Mouse (Mus musculus): ENCODE results near the gene Gstp3. TPM values are rescaled to one million over a fixed set of nuclear protein-coding genes. Genes with fewer than 3 reads are reported as not detected.

The Gstp3 gene
- polyA plus RNA-seq, 1 experiment = not detected

DNA sequence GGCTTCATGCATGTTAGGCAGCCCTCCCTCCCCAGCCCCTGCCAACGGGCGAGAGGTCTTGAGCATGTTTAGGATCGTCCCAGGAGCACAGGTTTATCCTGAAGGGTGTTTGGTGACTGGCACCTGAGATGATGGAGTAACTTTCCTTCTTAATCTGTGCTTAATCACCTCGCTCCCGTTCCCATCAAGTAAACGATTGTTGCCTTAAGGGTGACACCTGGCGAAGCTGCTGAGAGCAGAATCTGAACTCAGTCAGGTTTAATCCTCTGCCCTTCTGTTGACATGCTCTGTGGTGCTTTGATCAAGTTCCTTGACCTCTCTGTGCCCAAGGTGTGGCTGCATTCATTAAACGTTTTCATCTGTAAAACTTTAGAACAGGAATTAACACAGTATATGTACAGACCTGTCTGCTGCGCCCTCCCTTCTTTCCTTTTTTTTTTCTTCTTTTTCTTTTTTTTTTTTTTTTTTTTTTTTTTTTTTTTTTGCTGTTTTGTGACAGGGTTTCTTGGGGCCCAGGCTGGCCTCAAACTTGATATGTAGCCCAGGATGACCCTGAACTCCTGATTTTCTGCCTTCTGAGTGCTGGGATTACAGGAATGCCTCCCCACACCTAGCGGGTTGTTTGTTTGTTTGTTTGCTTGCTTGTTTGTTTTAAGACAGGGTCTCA is 41.3 kb downstream of the Gstp3 start:
- Histone ChIP-seq H3K4me3 (ENCODE audit: insufficient read depth, low read depth, low read length) (no peak overlapping the region), H3K27ac (ENCODE audit: insufficient read depth, low read depth, low read length) (no peak overlapping the region), H3K4me1 (ENCODE audit: control insufficient read depth, insufficient read depth, low read length) (0 out of 2 replicates have a peak, but pooled peaks cover under 1% of the 10 kb centered on the region)
- WGBS = 69% methylated on average over 10 of the region's 10 CpGs
- no peak for TF ChIP-seq POLR2A (IDR thresholded peaks at IDR 0.05; ENCODE audit: insufficient read depth, low read depth, low read length)

DNA sequence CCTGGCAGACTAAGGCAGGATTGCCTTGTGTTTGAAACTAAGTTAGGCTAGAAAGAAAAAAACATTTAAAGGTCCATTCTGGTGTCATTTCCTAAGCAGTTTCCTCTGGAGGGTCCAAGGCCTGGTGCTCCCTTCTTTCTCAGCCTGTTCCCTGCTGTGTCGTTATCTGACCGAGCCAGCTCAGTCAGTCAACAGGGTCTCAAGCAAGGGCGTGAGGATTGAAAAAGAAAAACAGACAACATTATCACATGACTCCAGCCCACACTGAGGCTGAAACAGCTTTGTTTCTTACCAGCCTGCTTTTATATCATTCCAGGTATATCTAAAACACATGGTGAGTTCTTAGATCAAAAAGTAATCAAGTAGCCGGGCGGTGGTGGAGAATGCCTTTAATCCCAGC is 43.7 kb downstream of the Gstp3 start:
- no peak overlapping the region for H3K27ac ChIP-seq (ENCODE audit: insufficient read depth, low read depth, low read length)
- no peak for TF ChIP-seq CTCF (IDR thresholded peaks at IDR 0.05; ENCODE audit: insufficient read depth, low read depth, low read length)
- TF ChIP-seq POLR2A (IDR thresholded peaks at IDR 0.05; ENCODE audit: insufficient read depth, low read depth, low read length) = no peak
- peaks cover 10% of the 10 kb centered on the region for H3K4me1 ChIP-seq (ENCODE audit: control insufficient read depth, insufficient read depth, low read length)
- no peak overlapping the region for H3K4me3 ChIP-seq (ENCODE audit: insufficient read depth, low read depth, low read length)
- 71% methylated on average over 5 of the region's 5 CpGs for WGBS

DNA sequence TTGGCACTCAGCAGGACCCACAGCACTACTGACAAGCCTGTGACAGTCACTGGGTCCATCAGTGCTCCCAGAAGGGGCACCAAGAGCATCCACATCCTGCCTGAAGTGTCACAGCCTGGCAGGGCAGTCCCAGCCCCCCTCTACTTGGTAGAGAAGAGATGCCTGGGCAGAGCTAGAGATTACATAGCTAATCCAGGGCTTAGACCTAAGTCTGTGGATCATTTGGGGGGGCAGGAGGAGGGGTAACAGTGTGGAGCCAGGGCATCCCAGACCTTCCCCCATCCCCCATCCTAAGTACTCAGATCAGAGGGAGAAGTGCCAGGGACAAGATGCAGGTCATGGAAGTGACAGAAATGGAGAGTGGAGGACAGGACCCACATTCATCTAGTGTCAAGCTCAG is 44.6 kb downstream of the Gstp3 start:
- TF ChIP-seq CTCF (IDR thresholded peaks at IDR 0.05; ENCODE audit: insufficient read depth, low read depth, low read length) (no peak), POLR2A (IDR thresholded peaks at IDR 0.05; ENCODE audit: insufficient read depth, low read depth, low read length) (no peak)
- H3K4me1 ChIP-seq (ENCODE audit: control insufficient read depth, insufficient read depth, low read length) = peaks cover 12% of the 10 kb centered on the region
- H3K27ac ChIP-seq (ENCODE audit: insufficient read depth, low read depth, low read length) = no peak overlapping the region
- H3K4me3 ChIP-seq (ENCODE audit: insufficient read depth, low read depth, low read length) = no peak overlapping the region

DNA sequence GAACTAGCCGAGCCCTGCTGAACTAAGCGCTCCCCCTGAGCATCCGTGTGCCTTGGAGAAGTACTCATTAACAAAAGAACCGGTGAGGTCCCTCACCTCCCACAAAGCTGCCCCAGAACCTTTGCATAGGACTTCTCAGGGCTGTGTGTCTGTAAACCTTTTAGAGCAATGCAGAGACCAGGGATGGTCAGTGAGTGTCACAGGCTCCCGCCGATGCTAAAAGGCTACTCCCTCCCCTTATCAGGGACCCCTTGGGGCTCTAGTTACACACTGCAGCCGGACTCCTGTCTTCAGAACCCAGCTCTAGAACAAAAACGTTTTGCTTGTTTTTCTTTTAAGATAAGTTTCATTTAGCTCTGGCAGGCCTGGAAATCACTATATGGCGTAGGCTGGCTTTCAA is 46.3 kb downstream of the Gstp3 start:
- TF ChIP-seq CTCF (IDR thresholded peaks at IDR 0.05; ENCODE audit: insufficient read depth, low read depth, low read length) = no peak
- no peak for TF ChIP-seq POLR2A (IDR thresholded peaks at IDR 0.05; ENCODE audit: insufficient read depth, low read depth, low read length)
- Histone ChIP-seq H3K4me3 (ENCODE audit: insufficient read depth, low read depth, low read length) (peak overlapping the region; percentile 13), H3K4me1 (ENCODE audit: control insufficient read depth, insufficient read depth, low read length) (peaks cover 15% of the 10 kb centered on the region), H3K27ac (ENCODE audit: insufficient read depth, low read depth, low read length) (no peak overlapping the region)
- 24% methylated on average over 9 of the region's 9 CpGs for WGBS

DNA sequence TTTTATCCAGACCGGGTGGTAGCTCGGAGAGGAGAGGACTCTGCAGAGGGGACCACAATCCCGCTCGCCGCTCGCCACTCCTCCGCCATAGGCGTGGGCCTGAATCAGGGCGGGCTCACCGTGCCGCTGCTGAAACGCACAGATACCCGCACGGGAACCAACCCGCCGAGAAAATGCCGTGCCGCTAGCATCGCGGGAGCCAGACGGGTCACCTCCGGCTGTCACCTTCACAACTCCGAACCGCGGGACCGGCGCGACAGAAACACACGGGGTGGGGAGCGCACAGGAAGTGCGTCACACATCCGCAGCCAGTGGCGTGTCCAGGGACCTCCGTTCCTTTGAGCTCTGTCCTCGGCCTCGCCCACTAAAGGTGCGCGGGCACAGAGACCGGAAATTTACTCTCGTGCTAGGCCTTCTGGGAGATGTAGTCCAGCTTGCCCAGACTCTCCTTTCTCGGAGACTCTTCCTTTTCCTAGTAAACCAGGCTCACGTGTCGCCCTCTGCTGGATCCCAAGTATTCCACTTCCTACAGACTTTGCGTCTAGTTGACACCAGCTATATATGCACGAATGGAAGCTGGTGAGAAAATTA is 46.8 kb downstream of the Gstp3 start, which contains the start of gene Ndufv1:
TSS of gene Ndufv1 (minus strand) at position 375 of the 591 bp plus-strand sequence.
- Histone ChIP-seq H3K4me3 (ENCODE audit: insufficient read depth, low read depth, low read length) (peak within 1 kb of the TSS; percentile 92), H3K27ac (ENCODE audit: insufficient read depth, low read depth, low read length) (peak within 1 kb of the TSS; percentile 77), H3K4me1 (ENCODE audit: control insufficient read depth, insufficient read depth, low read length) (peaks cover 15% of the 10 kb centered on the region)
- TF ChIP-seq POLR2A (IDR thresholded peaks at IDR 0.05; ENCODE audit: insufficient read depth, low read depth, low read length) = peak; percentile 86
- no peak for TF ChIP-seq CTCF (IDR thresholded peaks at IDR 0.05; ENCODE audit: insufficient read depth, low read depth, low read length)
- under 1% methylated on average over 45 of the region's 45 CpGs for WGBS

DNA sequence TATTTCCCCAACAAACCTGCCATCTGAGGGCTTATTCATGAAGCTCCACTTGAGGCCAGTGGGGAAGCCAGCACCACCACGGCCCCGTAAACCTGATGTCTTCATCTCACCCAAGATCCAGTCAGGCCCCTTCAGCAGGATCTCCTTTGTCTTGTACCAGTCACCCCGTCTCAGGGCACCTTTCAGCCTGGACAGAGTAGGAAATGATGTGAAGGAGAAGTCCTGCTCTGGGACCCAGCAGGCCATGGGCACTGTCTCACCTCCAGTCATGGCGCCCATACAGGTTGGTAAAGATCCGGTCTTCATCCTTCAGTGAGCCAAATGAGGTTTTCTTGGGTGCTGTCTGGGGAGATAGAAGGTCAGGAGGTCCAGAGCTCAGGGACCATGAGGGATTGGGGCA is 48.3 kb downstream of the Gstp3 start:
- 93% methylated on average over 5 of the region's 5 CpGs for WGBS
- Histone ChIP-seq H3K4me3 (ENCODE audit: insufficient read depth, low read depth, low read length) (no peak overlapping the region; the same call in 1 of the 2 replicates), H3K4me1 (ENCODE audit: control insufficient read depth, insufficient read depth, low read length) (peaks cover 15% of the 10 kb centered on the region), H3K27ac (ENCODE audit: insufficient read depth, low read depth, low read length) (no peak overlapping the region)
- TF ChIP-seq POLR2A (IDR thresholded peaks at IDR 0.05; ENCODE audit: insufficient read depth, low read depth, low read length) (no peak), CTCF (IDR thresholded peaks at IDR 0.05; ENCODE audit: insufficient read depth, low read depth, low read length) (no peak)

Other genes starting within 250 kb of the Gstp3 start
- gene Chka, start 207.8 kb downstream of the Gstp3 start, polyA plus RNA-seq (2012; ENCODE audit: insufficient read depth, insufficient read length, low replicate concordance, missing spikeins) = not detected in 2 replicates
- not detected in 2 replicates for gene Tcirg1, start 152.4 kb downstream of the Gstp3 start, polyA plus RNA-seq (2012; ENCODE audit: insufficient read depth, insufficient read length, low replicate concordance, missing spikeins)
- not detected in 2 replicates for gene Ndufs8, start 146.8 kb downstream of the Gstp3 start, polyA plus RNA-seq (2012; ENCODE audit: insufficient read depth, insufficient read length, low replicate concordance, missing spikeins)
- not detected in 2 replicates for gene Aldh3b1, start 129.8 kb downstream of the Gstp3 start, polyA plus RNA-seq (2012; ENCODE audit: insufficient read depth, insufficient read length, low replicate concordance, missing spikeins)
- gene Unc93b1, start 124.4 kb downstream of the Gstp3 start, polyA plus RNA-seq (2012; ENCODE audit: insufficient read depth, insufficient read length, low replicate concordance, missing spikeins) = not detected in 2 replicates
- gene Aldh3b3, start 100.9 kb downstream of the Gstp3 start, polyA plus RNA-seq (2012; ENCODE audit: insufficient read depth, insufficient read length, low replicate concordance, missing spikeins) = not detected in 2 replicates
- not detected in 2 replicates for gene Aldh3b2, start 87.2 kb downstream of the Gstp3 start, polyA plus RNA-seq (2012; ENCODE audit: insufficient read depth, insufficient read length, low replicate concordance, missing spikeins)
- not detected in 2 replicates for gene Acy3, start 73.0 kb downstream of the Gstp3 start, polyA plus RNA-seq (2012; ENCODE audit: insufficient read depth, insufficient read length, low replicate concordance, missing spikeins)
- not detected in 2 replicates for gene Tbx10, start 66.8 kb downstream of the Gstp3 start, polyA plus RNA-seq (2012; ENCODE audit: insufficient read depth, insufficient read length, low replicate concordance, missing spikeins)
- gene Nudt8, start 59.0 kb downstream of the Gstp3 start, polyA plus RNA-seq (2012; ENCODE audit: insufficient read depth, insufficient read length, low replicate concordance, missing spikeins) = not detected in 2 replicates
- gene Gm49405, start 58.9 kb downstream of the Gstp3 start, polyA plus RNA-seq (2012; ENCODE audit: insufficient read depth, insufficient read length, low replicate concordance, missing spikeins) = not detected in 2 replicates
- gene Doc2g, start 56.3 kb downstream of the Gstp3 start, polyA plus RNA-seq (2012; ENCODE audit: insufficient read depth, insufficient read length, low replicate concordance, missing spikeins) = not detected in 2 replicates
- 777 TPM in 1 of 2 replicates, not detected in the other for gene Ndufv1, start 46.8 kb downstream of the Gstp3 start, polyA plus RNA-seq (2012; ENCODE audit: insufficient read depth, insufficient read length, low replicate concordance, missing spikeins)
- not detected in 2 replicates for gene Gstp1, start 21.6 kb downstream of the Gstp3 start, polyA plus RNA-seq (2012; ENCODE audit: insufficient read depth, insufficient read length, low replicate concordance, missing spikeins)
- gene Gstp2, start 13.5 kb downstream of the Gstp3 start, polyA plus RNA-seq (2012; ENCODE audit: insufficient read depth, insufficient read length, low replicate concordance, missing spikeins) = not detected in 2 replicates
- not detected in 2 replicates for gene Cabp2, start 22.0 kb upstream of the Gstp3 start, polyA plus RNA-seq (2012; ENCODE audit: insufficient read depth, insufficient read length, low replicate concordance, missing spikeins)
- not detected in 2 replicates for gene Cdk2ap2, start 37.6 kb upstream of the Gstp3 start, polyA plus RNA-seq (2012; ENCODE audit: insufficient read depth, insufficient read length, low replicate concordance, missing spikeins)
- not detected in 2 replicates for gene Pitpnm1, start 40.4 kb upstream of the Gstp3 start, polyA plus RNA-seq (2012; ENCODE audit: insufficient read depth, insufficient read length, low replicate concordance, missing spikeins)
- gene Aip, start 66.3 kb upstream of the Gstp3 start, polyA plus RNA-seq (2012; ENCODE audit: insufficient read depth, insufficient read length, low replicate concordance, missing spikeins) = not detected in 2 replicates
- not detected in 2 replicates for gene Gpr152, start 80.2 kb upstream of the Gstp3 start, polyA plus RNA-seq (2012; ENCODE audit: insufficient read depth, insufficient read length, low replicate concordance, missing spikeins)
- gene Cabp4, start 84.5 kb upstream of the Gstp3 start, polyA plus RNA-seq (2012; ENCODE audit: insufficient read depth, insufficient read length, low replicate concordance, missing spikeins) = not detected in 2 replicates
- not detected in 2 replicates for gene Coro1b, start 89.0 kb upstream of the Gstp3 start, polyA plus RNA-seq (2012; ENCODE audit: insufficient read depth, insufficient read length, low replicate concordance, missing spikeins)
- 485 TPM in 1 of 2 replicates, not detected in the other for gene Ptprcap, start 94.0 kb upstream of the Gstp3 start, polyA plus RNA-seq (2012; ENCODE audit: insufficient read depth, insufficient read length, low replicate concordance, missing spikeins)
- gene Rps6kb2, start 103.8 kb upstream of the Gstp3 start, polyA plus RNA-seq (2012; ENCODE audit: insufficient read depth, insufficient read length, low replicate concordance, missing spikeins) = not detected in 2 replicates
- not detected in 2 replicates for gene Carns1, start 115.9 kb upstream of the Gstp3 start, polyA plus RNA-seq (2012; ENCODE audit: insufficient read depth, insufficient read length, low replicate concordance, missing spikeins)
- 247 TPM in 1 of 2 replicates, not detected in the other for gene Tbc1d10c, start 131.7 kb upstream of the Gstp3 start, polyA plus RNA-seq (2012; ENCODE audit: insufficient read depth, insufficient read length, low replicate concordance, missing spikeins)
- gene Ppp1ca, start 132.5 kb upstream of the Gstp3 start, polyA plus RNA-seq (2012; ENCODE audit: insufficient read depth, insufficient read length, low replicate concordance, missing spikeins) = 405 and 768 TPM in 2 replicates
- not detected in 2 replicates for gene Rad9a, start 142.1 kb upstream of the Gstp3 start, polyA plus RNA-seq (2012; ENCODE audit: insufficient read depth, insufficient read length, low replicate concordance, missing spikeins)
- not detected in 2 replicates for gene Clcf1, start 154.7 kb upstream of the Gstp3 start, polyA plus RNA-seq (2012; ENCODE audit: insufficient read depth, insufficient read length, low replicate concordance, missing spikeins)
- gene AC109138.7, start 154.8 kb upstream of the Gstp3 start, polyA plus RNA-seq (2012; ENCODE audit: insufficient read depth, insufficient read length, low replicate concordance, missing spikeins) = not detected in 2 replicates
- gene Pold4, start 172.3 kb upstream of the Gstp3 start, polyA plus RNA-seq (2012; ENCODE audit: insufficient read depth, insufficient read length, low replicate concordance, missing spikeins) = not detected in 2 replicates
- gene Ssh3, start 209.6 kb upstream of the Gstp3 start, polyA plus RNA-seq (2012; ENCODE audit: insufficient read depth, insufficient read length, low replicate concordance, missing spikeins) = not detected in 2 replicates
- gene Ankrd13d, start 223.6 kb upstream of the Gstp3 start, polyA plus RNA-seq (2012; ENCODE audit: insufficient read depth, insufficient read length, low replicate concordance, missing spikeins) = not detected in 2 replicates
- gene Grk2, start 246.7 kb upstream of the Gstp3 start, polyA plus RNA-seq (2012; ENCODE audit: insufficient read depth, insufficient read length, low replicate concordance, missing spikeins) = 210 TPM in 1 of 2 replicates, not detected in the other